Mouse (Mus musculus) kidney, adult 2 months (tissue): ENCODE measurements at regions not wholly inside any gene's neighbourhood (a gene's known extent, or its start where the extent isn't known, plus 50 kb on each side); places are given as distances from the start of the nearest gene placed in this dataset.

Source experiments
- CTCF ChIP-seq: fragments of 200-500 bp; conservative IDR thresholded peaks from 2 replicates; pipeline ENCODE4 v1.5.1; 2011; ENCODE audit warnings: low read depth, mild to moderate bottlenecking, control low read depth, low read length, moderate library complexity, mixed read lengths; ENCODE audit not compliant: insufficient read depth, insufficient read length
- POLR2A ChIP-seq: fragments of 200-500 bp; IDR thresholded peaks from one replicate; pipeline ENCODE4 v1.6.1; 2011; ENCODE audit warnings: low read depth, low read length, control low read depth

- no peak for TF ChIP-seq POLR2A
- TF ChIP-seq CTCF: no peak
Observed at GRCm38 (mm10) chr14:100665361-100665955, 381.0 kb upstream of the Klf12 start.
